Mouse (Mus musculus) embryonic facial prominence, embryonic 11.5 days (tissue): ENCODE results near the gene Cog3. TPM values are rescaled to one million over a fixed set of nuclear protein-coding genes. Genes with fewer than 3 reads are reported as not detected.

Experiments used
- ATAC-seq: fragments of 200-750 bp; cut with Nextera tagmentation; replicated peaks from 2 replicates; pipeline ENCODE4 v1.8.0; 2017; ENCODE audit warnings: low read depth; ENCODE audit not compliant: insufficient number of reproducible peaks, low FRiP score, low TSS enrichment
- DNase-seq: peaks from one replicate; pipeline ENCODE4 v3.0.0-alpha.2; 2015; ENCODE audit warnings: low spot score
- H3K27ac ChIP-seq: fragments of 300-500 bp; sonication (generic); replicated peaks from 2 replicates; pipeline ENCODE4 v1.5.1; 2014; ENCODE audit warnings: mild to moderate bottlenecking, low read depth, low read length, control low read depth
- H3K27me3 ChIP-seq: fragments of 300-500 bp; sonication (generic); 2 replicates; pipeline ENCODE4 v1.6.1; 2014; ENCODE audit warnings: mild to moderate bottlenecking, low read length, moderate library complexity, mixed read lengths; ENCODE audit not compliant: control insufficient read depth, insufficient read depth
- H3K36me3 ChIP-seq: fragments of 300-500 bp; sonication (generic); replicated peaks from 2 replicates; pipeline ENCODE4 v1.6.1; 2014; ENCODE audit warnings: low read depth, mild to moderate bottlenecking, low read length, moderate library complexity, mixed read lengths; ENCODE audit not compliant: control insufficient read depth, insufficient read depth
- H3K4me1 ChIP-seq: fragments of 300-500 bp; sonication (generic); 2 replicates; pipeline ENCODE4 v1.6.1; 2014; ENCODE audit warnings: low read length, mixed read lengths; ENCODE audit not compliant: control insufficient read depth, insufficient read depth
- H3K4me2 ChIP-seq: fragments of 300-500 bp; sonication (generic); 2 replicates; pipeline ENCODE4 v1.6.1; 2014; ENCODE audit warnings: low read depth, mild to moderate bottlenecking, control low read depth, low read length, moderate library complexity
- H3K4me3 ChIP-seq: fragments of 300-500 bp; sonication (generic); 2 replicates; pipeline ENCODE4 v1.5.1; 2014; ENCODE audit warnings: low read depth, low read length, control low read depth
- H3K9ac ChIP-seq: fragments of 300-500 bp; sonication (generic); replicated peaks from 2 replicates; pipeline ENCODE4 v1.6.1; 2014; ENCODE audit warnings: mild to moderate bottlenecking, control low read depth, low read length
- H3K9me3 ChIP-seq: fragments of 300-500 bp; sonication (generic); replicated peaks from 2 replicates; pipeline ENCODE4 v1.6.1; 2016; ENCODE audit warnings: mild to moderate bottlenecking, low read length, inconsistent platforms, mixed read lengths; ENCODE audit not compliant: control insufficient read depth
- WGBS: fragments of 180-500 bp; shearing (Covaris S2); extraction: QIAGEN DNeasy Blood & Tissue Kit; methylation state at CpG from one replicate; pipeline ENCODE4 v1.1.7; 2014; 5-methylcytosine and 5-hydroxymethylcytosine counted together
- polyA plus RNA-seq: library from polyadenylated mRNA; unstranded; fragments of >200 nt; fragmentation: Nextera tagmentation; extraction: Ambion mirVana; gene quantifications from 2 replicates; pipeline ENCODE4 v1.2.1, GENCODE M21; 2014

Gene Cog3
- polyA plus RNA-seq = 26.5 and 27.2 TPM in 2 replicates

DNA sequence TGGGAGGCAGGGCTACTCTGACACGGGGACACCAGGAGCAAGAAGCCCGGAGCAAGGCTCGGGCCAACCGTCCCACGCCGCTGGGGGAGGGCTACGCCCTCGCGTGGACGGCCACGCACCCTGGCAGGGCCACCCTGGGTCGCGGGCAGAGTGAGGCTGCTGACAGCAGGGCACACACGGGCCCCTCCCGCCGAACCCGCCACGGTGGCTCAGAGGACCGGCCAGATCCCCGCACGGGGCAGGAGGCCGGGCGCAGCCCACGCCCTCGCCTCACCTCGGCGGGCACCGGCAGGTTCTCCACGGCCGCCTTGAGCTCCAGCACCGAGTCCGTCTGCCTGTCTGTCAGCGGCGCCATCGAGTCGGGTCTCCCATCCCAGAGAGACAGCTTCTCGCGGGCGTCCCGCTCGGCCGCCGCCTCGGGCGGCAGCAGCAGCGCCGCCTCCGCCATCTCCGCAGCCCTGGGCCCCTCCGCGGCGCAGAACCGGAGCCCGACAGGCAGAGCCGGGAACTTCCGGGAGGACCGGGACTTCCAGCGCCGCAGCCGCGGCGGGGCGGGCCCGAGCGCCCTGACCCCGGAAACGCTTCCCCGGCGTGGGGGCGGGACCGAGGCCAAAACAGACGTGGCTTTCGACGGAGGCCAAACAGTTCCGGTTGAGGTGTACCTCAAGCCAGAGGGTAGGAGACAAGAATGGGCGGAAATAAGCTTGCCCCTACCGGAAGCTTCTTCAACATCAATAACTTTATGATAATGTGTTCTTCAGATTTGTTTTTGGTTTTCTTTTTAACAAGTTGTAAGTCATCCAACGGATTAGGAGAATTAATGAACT, at the start of gene Cog3:
TSS of gene Cog3 (minus strand) at position 527 of the 827 bp plus-strand sequence.
- no peaks in the 10 kb centered on the region for H3K27me3 ChIP-seq
- H3K36me3 ChIP-seq = no peaks in the 10 kb centered on the region
- ATAC-seq (peak; percentile 98), DNase-seq (peak; percentile 95)
- H3K9me3 ChIP-seq = no peaks in the 10 kb centered on the region
- peak within 1 kb of the TSS; percentile 89 for H3K4me2 ChIP-seq
- peak within 1 kb of the TSS; percentile 88 for H3K9ac ChIP-seq
- peak within 1 kb of the TSS; percentile 96 for H3K4me3 ChIP-seq
- H3K27ac ChIP-seq = peak within 1 kb of the TSS; percentile 76
- H3K4me1 ChIP-seq = no peaks in the 10 kb centered on the region
- under 1% methylated on average over 69 of the region's 78 CpGs for whole genome bisulfite sequencing

DNA sequence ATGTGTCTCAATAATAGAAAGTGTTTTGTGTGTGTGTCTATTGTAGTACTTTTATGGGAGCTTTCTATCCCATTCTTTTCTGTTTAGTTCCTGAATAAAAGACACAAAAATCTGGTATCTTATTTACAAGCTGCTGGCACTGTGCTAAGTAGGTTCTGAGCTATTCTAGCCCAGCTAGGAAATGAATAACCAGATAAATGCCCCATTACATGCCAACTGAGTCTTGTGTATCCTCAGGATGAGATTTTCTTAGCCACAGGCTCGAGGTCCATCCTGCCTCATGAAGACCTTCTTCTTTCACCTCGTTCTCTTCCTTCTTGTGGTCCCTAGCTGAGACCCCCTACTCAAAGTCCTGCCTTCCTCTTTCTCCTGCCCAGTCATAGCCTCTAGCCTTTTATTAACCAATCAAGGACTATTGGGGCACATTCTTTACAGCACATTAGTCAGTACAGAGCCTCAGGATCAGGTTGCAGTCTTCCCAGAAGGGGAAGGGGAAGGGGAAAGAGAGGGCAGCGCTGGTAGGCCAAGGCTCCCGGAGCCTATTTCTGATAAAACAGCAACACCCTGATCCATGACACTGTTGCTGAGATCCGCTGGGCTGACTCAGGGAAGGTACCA, 43.6 kb upstream of the Cog3 start:
- 32% methylated on average over 5 of the region's 5 CpGs for WGBS
- ATAC-seq = peak; percentile 72

DNA sequence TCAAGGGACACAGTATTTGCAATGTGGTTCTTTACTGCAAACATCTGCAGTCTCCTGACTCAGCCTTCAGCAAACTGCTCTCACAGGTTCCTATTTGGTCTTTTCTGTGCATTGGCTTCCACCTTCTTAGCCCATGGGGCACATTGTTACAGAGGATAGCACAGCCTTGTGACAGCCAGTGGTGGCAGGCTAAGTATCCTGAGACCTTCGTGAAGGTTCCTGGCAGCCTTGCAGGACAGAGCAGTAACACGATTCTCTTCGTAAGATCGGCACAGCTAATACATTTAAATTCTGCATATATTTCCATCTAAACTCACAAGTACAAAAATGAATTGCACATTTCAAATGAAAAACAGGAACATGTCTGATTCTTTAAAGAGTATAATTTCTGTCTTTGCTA, 41.6 kb upstream of the Cog3 start:
- Histone ChIP-seq H3K27ac (no peak overlapping the region), H3K27me3 (no peaks in the 10 kb centered on the region), H3K9me3 (no peaks in the 10 kb centered on the region), H3K4me3 (no peak overlapping the region), H3K9ac (no peak overlapping the region), H3K36me3 (no peaks in the 10 kb centered on the region), H3K4me1 (no peaks in the 10 kb centered on the region), H3K4me2 (no peak overlapping the region)
- WGBS = 83% methylated on average over 4 of the region's 4 CpGs
- DNase-seq (no peak), ATAC-seq (no peak)

More for the DNA sequence above, 43.6 kb upstream of the Cog3 start:
- Histone ChIP-seq H3K9ac (no peak overlapping the region), H3K4me3 (no peak overlapping the region), H3K4me2 (no peak overlapping the region), H3K27ac (no peak overlapping the region), H3K9me3 (no peaks in the 10 kb centered on the region), H3K4me1 (no peaks in the 10 kb centered on the region), H3K27me3 (no peaks in the 10 kb centered on the region), H3K36me3 (no peaks in the 10 kb centered on the region)
- peak; percentile 40 for DNase-seq

DNA sequence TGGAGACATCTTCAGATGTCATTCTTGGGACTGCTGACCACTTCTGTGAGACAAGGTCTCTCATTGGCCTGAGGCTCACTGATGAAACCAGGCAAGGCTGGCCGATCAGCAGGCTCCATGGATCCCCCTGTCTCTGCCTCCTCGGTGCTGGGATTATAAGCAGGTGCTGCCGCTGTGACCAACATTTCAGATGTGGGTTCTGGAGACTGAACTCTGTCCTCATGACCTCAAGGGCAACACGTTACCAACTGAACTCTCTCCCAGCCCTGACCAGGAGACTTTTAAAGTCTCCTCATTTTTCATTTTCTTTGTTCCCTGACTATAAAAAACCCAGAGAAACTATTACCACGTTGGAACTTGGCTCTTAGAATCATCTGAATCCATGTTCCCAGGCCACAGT, 40.4 kb upstream of the Cog3 start:
- H3K36me3 ChIP-seq = no peaks in the 10 kb centered on the region
- no peak overlapping the region for H3K4me3 ChIP-seq
- no peak for ATAC-seq
- 74% methylated on average over 5 of the region's 5 CpGs for WGBS
- no peak overlapping the region for H3K27ac ChIP-seq
- H3K4me1 ChIP-seq = no peaks in the 10 kb centered on the region
- no peaks in the 10 kb centered on the region for H3K27me3 ChIP-seq
- DNase-seq = no peak
- no peak overlapping the region for H3K9ac ChIP-seq
- H3K9me3 ChIP-seq = no peaks in the 10 kb centered on the region
- H3K4me2 ChIP-seq = no peak overlapping the region

DNA sequence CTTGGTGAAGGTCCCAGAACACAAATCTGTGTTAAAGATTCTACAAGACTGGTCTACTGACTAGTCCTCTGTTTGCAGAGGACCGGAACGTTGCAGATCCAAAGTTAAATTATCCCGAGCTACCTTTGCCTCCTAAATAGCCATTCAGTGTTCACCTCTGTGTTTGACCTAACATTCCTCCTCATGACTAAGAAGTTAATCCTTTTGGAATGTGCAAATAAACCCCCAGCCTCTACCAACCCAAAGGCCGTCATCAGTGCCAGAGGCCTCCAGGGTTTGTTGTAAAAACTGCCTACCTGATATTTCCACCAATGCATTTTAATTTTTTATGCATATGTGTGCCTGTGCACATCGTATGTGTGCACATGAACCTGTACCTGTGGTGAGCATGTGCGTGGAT, 40.0 kb upstream of the Cog3 start:
- no peak for ATAC-seq
- no peaks in the 10 kb centered on the region for H3K4me1 ChIP-seq
- no peak for DNase-seq
- H3K36me3 ChIP-seq = no peaks in the 10 kb centered on the region
- H3K9ac ChIP-seq = no peak overlapping the region
- no peak overlapping the region for H3K27ac ChIP-seq
- H3K4me3 ChIP-seq = no peak overlapping the region
- H3K9me3 ChIP-seq = no peaks in the 10 kb centered on the region
- H3K4me2 ChIP-seq = no peak overlapping the region
- WGBS = 67% methylated on average over 6 of the region's 6 CpGs
- no peaks in the 10 kb centered on the region for H3K27me3 ChIP-seq

DNA sequence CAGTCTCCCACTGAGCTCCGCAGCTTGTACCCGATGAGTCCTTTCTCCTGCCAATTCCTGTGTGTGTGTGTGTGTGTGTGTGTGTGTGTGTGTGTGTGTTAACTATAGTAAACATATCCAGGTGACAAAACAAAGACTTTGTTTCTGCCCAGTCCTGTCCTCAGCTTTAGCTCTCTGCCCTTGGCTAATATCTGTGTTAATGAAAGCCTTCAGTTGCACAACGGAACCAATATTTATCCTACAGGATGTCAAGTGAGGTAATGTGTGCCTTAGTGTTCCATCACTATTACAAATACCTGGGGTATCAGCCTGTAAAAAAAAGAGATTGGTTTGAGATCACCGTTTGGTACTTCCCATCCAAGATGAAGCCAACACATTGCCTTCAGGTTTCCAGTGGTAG, 38.8 kb upstream of the Cog3 start:
- no peak for DNase-seq
- WGBS = 87% methylated on average over 4 of the region's 4 CpGs
- H3K36me3 ChIP-seq = no peaks in the 10 kb centered on the region
- H3K4me2 ChIP-seq = no peak overlapping the region
- ATAC-seq = no peak
- H3K9ac ChIP-seq = no peak overlapping the region
- H3K27me3 ChIP-seq = peaks cover 3% of the 10 kb centered on the region; the same call in 1 of the 2 replicates
- no peak overlapping the region for H3K4me3 ChIP-seq
- no peak overlapping the region for H3K27ac ChIP-seq
- H3K4me1 ChIP-seq = no peaks in the 10 kb centered on the region
- H3K9me3 ChIP-seq = no peaks in the 10 kb centered on the region

DNA sequence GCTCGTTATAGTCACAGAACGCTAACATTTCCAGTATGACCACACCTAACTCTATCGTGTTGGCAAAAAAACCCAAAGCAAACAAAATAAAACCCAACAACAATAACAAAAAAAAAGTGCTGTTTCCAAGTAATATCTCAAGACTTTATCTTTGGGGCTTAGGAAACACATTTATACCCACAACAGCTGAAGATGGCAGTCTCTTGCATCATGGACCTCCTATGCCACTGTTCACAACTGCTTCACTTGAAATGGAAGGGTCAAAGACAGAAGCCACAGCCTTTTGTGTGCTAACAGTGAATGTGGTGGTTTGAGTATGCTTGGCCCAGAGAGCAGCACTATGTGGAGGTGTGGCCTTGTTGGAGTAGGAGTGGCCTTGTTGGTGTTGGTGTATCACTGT, 37.1 kb upstream of the Cog3 start:
- Histone ChIP-seq H3K27me3 (peaks cover 3% of the 10 kb centered on the region; the same call in 1 of the 2 replicates), H3K27ac (no peak overlapping the region), H3K4me1 (no peaks in the 10 kb centered on the region), H3K4me3 (no peak overlapping the region), H3K9me3 (no peaks in the 10 kb centered on the region), H3K36me3 (no peaks in the 10 kb centered on the region), H3K9ac (no peak overlapping the region), H3K4me2 (no peak overlapping the region)
- WGBS = 83% methylated on average over 3 of the region's 3 CpGs
- no peak for DNase-seq
- no peak for ATAC-seq

DNA sequence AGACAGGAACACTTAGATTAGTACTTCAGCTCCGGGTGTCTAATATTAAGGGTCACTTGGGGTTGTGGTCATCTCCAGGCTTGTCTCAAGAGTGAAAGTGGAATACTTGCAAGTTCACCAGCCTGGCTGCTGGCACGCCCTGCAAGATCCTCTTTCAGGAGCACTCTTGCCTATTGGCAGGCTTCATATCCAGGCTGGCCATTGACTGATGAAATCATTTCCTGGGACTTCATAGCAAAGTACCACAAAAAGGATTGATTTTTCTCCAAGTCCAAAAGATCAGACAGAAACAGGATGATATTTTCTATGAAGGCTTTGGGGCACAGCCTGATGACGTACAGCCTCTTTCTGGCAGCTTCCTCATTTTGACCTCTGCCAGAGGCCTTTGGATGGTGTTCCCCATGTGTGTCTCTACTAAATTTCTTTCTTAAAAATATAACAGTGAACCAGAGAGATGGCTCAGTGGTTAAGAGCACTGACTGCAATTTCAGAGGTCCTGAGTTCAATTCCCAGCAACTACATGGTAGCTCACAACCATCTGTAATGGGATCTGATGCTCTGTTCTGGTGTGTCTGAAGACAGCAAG, 36.2 kb upstream of the Cog3 start:
- no peaks in the 10 kb centered on the region for H3K9me3 ChIP-seq
- no peaks in the 10 kb centered on the region for H3K36me3 ChIP-seq
- no peak for ATAC-seq
- H3K9ac ChIP-seq = no peak overlapping the region
- no peak overlapping the region for H3K27ac ChIP-seq
- WGBS = 83% methylated on average over 3 of the region's 3 CpGs
- H3K4me2 ChIP-seq = no peak overlapping the region
- no peak overlapping the region for H3K4me3 ChIP-seq
- no peaks in the 10 kb centered on the region for H3K4me1 ChIP-seq
- no peak for DNase-seq
- peaks cover 3% of the 10 kb centered on the region; the same call in 1 of the 2 replicates for H3K27me3 ChIP-seq
